ENCODE assay signal across 8 mouse cellular contexts in the genomic region with DNA sequence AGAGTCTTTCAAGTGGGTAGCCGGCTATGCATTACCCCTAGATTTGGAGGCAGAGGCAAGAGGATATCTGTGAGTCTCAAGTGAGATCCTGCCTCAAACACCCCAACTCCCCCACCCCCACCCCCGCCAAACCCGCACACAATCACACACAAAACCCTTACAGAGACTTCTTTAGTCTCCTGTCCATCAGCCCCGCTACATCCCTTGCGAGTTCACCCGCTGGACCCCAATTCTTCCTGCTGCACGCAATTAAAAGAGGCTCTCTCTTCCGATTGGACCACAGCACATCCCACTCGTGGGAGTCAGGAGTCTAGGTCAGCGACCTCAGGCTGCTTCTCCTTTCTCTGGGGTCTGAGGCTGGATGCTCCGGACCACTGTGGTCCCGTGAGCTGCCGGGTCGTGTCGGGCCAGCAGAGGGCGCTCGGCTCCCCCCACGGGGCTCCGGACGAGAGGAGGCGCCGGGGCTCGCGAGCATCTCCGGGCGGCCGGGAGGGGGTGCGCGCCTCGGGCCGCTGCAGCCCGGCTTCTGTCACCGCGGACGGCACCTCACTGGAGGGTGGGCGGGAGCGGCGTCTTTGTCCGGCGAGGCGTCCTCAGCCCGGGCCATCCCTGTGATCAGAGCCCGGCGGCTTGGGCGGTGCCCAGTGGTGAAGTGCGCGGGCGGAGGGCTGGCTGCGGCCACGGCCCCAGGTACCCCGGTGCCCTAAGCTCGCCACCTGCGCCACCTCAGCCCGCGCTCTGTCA. TPM values are rescaled to one million over a fixed set of nuclear protein-coding genes. Genes with fewer than 3 reads are reported as not detected.
DNase-seq lines count a peak whose midpoint lies in the region; ATAC-seq and TF ChIP-seq lines count a peak whose summit lies in the region.

Gene Mtus2, plus strand, starts transcription at position 500 of the 744 bp plus-strand sequence.

- DNase-seq in kidney, postnatal 10 days: peak; percentile 89
- no peak for DNase-seq in liver, adult 2 months (ENCODE audit: extremely low read depth, low read depth, low spot score)
- DNase-seq in naive thymus-derived CD4-positive, alpha-beta T cell, adult 2 months (ENCODE audit: low read depth): peak; percentile 18
- DNase-seq in spleen, postnatal 4 days (ENCODE audit: low spot score in 2 of 2): peak; percentile 71 to 91

- under 1% methylated on average over 43 of the region's 55 CpGs for WGBS in forebrain, embryonic 12.5 days
- WGBS in heart, embryonic 14.5 days: under 1% methylated on average over 51 of the region's 55 CpGs
- WGBS in liver, adult 2 months: 2% methylated on average over 52 of the region's 55 CpGs

- ATAC-seq in cerebellum, adult (ENCODE audit: insufficient number of reproducible peaks, low FRiP score, low TSS enrichment): peak; percentile 88
- peak; percentile 91 for ATAC-seq in forebrain, embryonic 12.5 days (ENCODE audit: low FRiP score)
- ATAC-seq in heart, embryonic 14.5 days (ENCODE audit: insufficient number of reproducible peaks, insufficient read depth, low FRiP score, low read depth): peak; percentile 75

- H3K9ac ChIP-seq in forebrain, embryonic 12.5 days: peak within 1 kb of the TSS; percentile 66
- peak within 1 kb of the TSS; percentile 75 for H3K9ac ChIP-seq in heart, embryonic 14.5 days (ENCODE audit: low read length)
- no peak within 1 kb of the TSS for H3K9ac ChIP-seq in liver, adult 2 months (ENCODE audit: low read depth, low read length)

- peak within 1 kb of the TSS; percentile 99 for H3K4me2 ChIP-seq in forebrain, embryonic 12.5 days
- peak within 1 kb of the TSS; percentile 98 for H3K4me2 ChIP-seq in heart, embryonic 14.5 days (ENCODE audit: low read length)

- H3K9me3 ChIP-seq in forebrain, embryonic 12.5 days: no peaks in the 10 kb centered on the region
- H3K9me3 ChIP-seq in heart, embryonic 14.5 days (ENCODE audit: control insufficient read depth, low read length): no peaks in the 10 kb centered on the region

- TF ChIP-seq POLR2A in liver, adult 2 months (IDR thresholded peaks at IDR 0.05; ENCODE audit: extremely low read depth, insufficient read depth, low read length): no peak

- H3K27ac ChIP-seq in forebrain, embryonic 12.5 days: 0 out of 2 replicates have a peak within 1 kb of the TSS, but pooled peaks have one; percentile 4
- peak within 1 kb of the TSS; percentile 29 to 67 for H3K27ac ChIP-seq in heart, embryonic 14.5 days (replicated peaks in 1 of 2; ENCODE audit: control insufficient read depth in 1 of 2, insufficient read depth in 1 of 2, low read depth in 2 of 2, low read length in 2 of 2)
- H3K27ac ChIP-seq in liver, adult 2 months (replicated peaks; ENCODE audit: insufficient read depth, low read depth, low read length): no peak within 1 kb of the TSS

- H3K4me1 ChIP-seq in forebrain, embryonic 12.5 days: peaks cover 16% of the 10 kb centered on the region; the same call in 1 of the 2 replicates
- peaks cover 5 to 19% of the 10 kb centered on the region in 2 experiments; a peak in 2 of 4 replicates for H3K4me1 ChIP-seq in heart, embryonic 14.5 days (ENCODE audit: control insufficient read depth in 2 of 2, insufficient read depth in 2 of 2, low read length in 2 of 2)
- H3K4me1 ChIP-seq in liver, adult 2 months (ENCODE audit: control insufficient read depth, insufficient read depth, low read length): no peaks in the 10 kb centered on the region

- peaks cover 23% of the 10 kb centered on the region for H3K27me3 ChIP-seq in C2C12 (ENCODE audit: control insufficient read depth, insufficient read depth, insufficient read length)
- H3K27me3 ChIP-seq in forebrain, embryonic 12.5 days: peaks cover 30% of the 10 kb centered on the region
- peaks cover 4% of the 10 kb centered on the region; the same call in 1 of the 2 replicates for H3K27me3 ChIP-seq in heart, embryonic 14.5 days (ENCODE audit: control insufficient read depth, insufficient read depth, low read length)
- H3K27me3 ChIP-seq in liver, adult 2 months (ENCODE audit: control insufficient read depth, insufficient read depth, low read length): peaks cover 13% of the 10 kb centered on the region

- no peaks in the 10 kb centered on the region for H3K36me3 ChIP-seq in C2C12 (ENCODE audit: control insufficient read depth, insufficient read depth)
- no peaks in the 10 kb centered on the region for H3K36me3 ChIP-seq in forebrain, embryonic 12.5 days (replicated peaks)
- H3K36me3 ChIP-seq in heart, embryonic 14.5 days (ENCODE audit: control insufficient read depth, insufficient read depth, low read length): no peaks in the 10 kb centered on the region
- no peaks in the 10 kb centered on the region for H3K36me3 ChIP-seq in liver, adult 2 months (ENCODE audit: control insufficient read depth, insufficient read depth, low read length)

- H3ac ChIP-seq in C2C12 (ENCODE audit: control insufficient read depth, insufficient read length, low read depth): no peak within 1 kb of the TSS

- no peaks in the 10 kb centered on the region for H3K79me2 ChIP-seq in C2C12 (ENCODE audit: control insufficient read depth, insufficient read depth)
- no peaks in the 10 kb centered on the region for H3K79me2 ChIP-seq in liver, adult 2 months (ENCODE audit: control insufficient read depth, insufficient read depth, low read length)

- no peak within 1 kb of the TSS for H3K4me3 ChIP-seq in C2C12 (ENCODE audit: insufficient read depth, poor library complexity, severe bottlenecking)
- peak within 1 kb of the TSS; percentile 68 for H3K4me3 ChIP-seq in forebrain, embryonic 12.5 days (replicated peaks)
- peak within 1 kb of the TSS; percentile 63 to 64 for H3K4me3 ChIP-seq in heart, embryonic 14.5 days (ENCODE audit: control insufficient read depth in 1 of 2, insufficient read depth in 1 of 2, low read depth in 1 of 2, low read length in 2 of 2)
- peak within 1 kb of the TSS; percentile 19; the same call in 1 of the 2 replicates for H3K4me3 ChIP-seq in liver, adult 2 months (ENCODE audit: insufficient read depth, low read depth, low read length)

- TF ChIP-seq CTCF in C2C12 (IDR thresholded peaks at IDR 0.05; ENCODE audit: control insufficient read depth, insufficient read depth, insufficient read length): peak; percentile 51
- peak; percentile 76 for TF ChIP-seq CTCF in liver, adult 2 months (IDR thresholded peaks at IDR 0.05; ENCODE audit: low read depth, low read length)

- H3K79me3 ChIP-seq in C2C12 (ENCODE audit: low read depth): no peaks in the 10 kb centered on the region

TF ChIP-seq in C2C12, 6 proteins besides CTCF, POLR2A, EP300 and RAD21:
- TF ChIP-seq MAX (IDR thresholded peaks at IDR 0.05) (no peak), MYOD1 (IDR thresholded peaks at IDR 0.05; ENCODE audit: control insufficient read depth, insufficient read length, low read depth) (no peak), FOSL1 (IDR thresholded peaks at IDR 0.05; ENCODE audit: insufficient read depth, low read length, poor library complexity, severe bottlenecking) (no peak), CEBPB (IDR thresholded peaks at IDR 0.05; ENCODE audit: low read depth) (no peak), USF1 (IDR thresholded peaks at IDR 0.05; ENCODE audit: low read depth) (no peak), MYOG (IDR thresholded peaks at IDR 0.05; ENCODE audit: control insufficient read depth, extremely low read depth, insufficient read length) (no peak)

RNA-seq across cellular contexts. Expression of gene Mtus2, which starts in this region (rescaled TPM):
- polyA plus RNA-seq in C2C12 (2012; fragmentation: generic; extraction: Trizol): 0.04 TPM
- polyA plus RNA-seq in forebrain, embryonic 12.5 days (2016; fragmentation: Nextera tagmentation; extraction: Ambion mirVana): 11.4 and 14.4 TPM in 2 replicates
- polyA plus RNA-seq in heart, embryonic 14.5 days (2014; fragmentation: Nextera tagmentation; extraction: Ambion mirVana): 128 and 129 TPM in 2 replicates
- total RNA-seq in liver, adult 2 months (2014; rRNA removed): 0.18 and 0.94 TPM in 2 replicates
- polyA plus RNA-seq in liver, adult 2 months (2012; rRNA removed): 0.66 and 2.0 TPM in 2 replicates
